Mouse (Mus musculus) frontal cortex, postnatal 10 days (tissue): Measurements from ENCODE around the gene Arpc4.
"Not testable (repeated sequence)": the region's sequence is repeated elsewhere in the genome, so short reads cannot be mapped to it uniquely, and the experiment has no call there.

Experiments
- DNase-seq, 2 experiments: peaks; one replicate each; pipeline ENCODE4 v3.0.0; 2022; ENCODE audit warnings: low spot score in 2 of 2, mixed read lengths in 1 of 2

Arpc4 gene

GRCm38 (mm10) chr6:113377496-113378385, at the start of gene Arpc4, which contains the start of gene Tada3:
Gene Arpc4 (plus strand): TSS chr6:113378115.
Gene Tada3 (minus strand): TSS chr6:113377883.
- peak; percentile 87 to 89 for DNase-seq

- no peak for DNase-seq
Observed at GRCm38 (mm10) chr6:113329396-113329795, 48.5 kb upstream of the Arpc4 start.

- no peak for DNase-seq
Observed at GRCm38 (mm10) chr6:113330547-113330946, 47.4 kb upstream of the Arpc4 start.

GRCm38 (mm10) chr6:113331721-113332120, 46.2 kb upstream of the Arpc4 start:
- DNase-seq, result no peak

GRCm38 (mm10) chr6:113332734-113333133, 45.2 kb upstream of the Arpc4 start:
- DNase-seq, result not testable (repeated sequence)

GRCm38 (mm10) chr6:113333137-113333950, 44.6 kb upstream of the Arpc4 start:
- peak; percentile 64 to 68 for DNase-seq

- DNase-seq, result no peak
Observed at GRCm38 (mm10) chr6:113334216-113334615, 43.7 kb upstream of the Arpc4 start.

GRCm38 (mm10) chr6:113336852-113337620, 40.9 kb upstream of the Arpc4 start:
- DNase-seq, result no peak

GRCm38 (mm10) chr6:113341574-113341973, 36.3 kb upstream of the Arpc4 start:
- no peak for DNase-seq

- DNase-seq, result no peak
Observed at GRCm38 (mm10) chr6:113342297-113342696, 35.6 kb upstream of the Arpc4 start.

- DNase-seq, result peak in 1 of 2 experiments; percentile 77
Observed at GRCm38 (mm10) chr6:113343177-113344092, 34.5 kb upstream of the Arpc4 start, which contains the start of gene Camk1. Gene Camk1 (minus strand): TSS chr6:113343984.

- peak in 1 of 2 experiments; percentile 37 for DNase-seq
Observed at GRCm38 (mm10) chr6:113344321-113344720, 33.6 kb upstream of the Arpc4 start.

- DNase-seq, result no peak
Observed at GRCm38 (mm10) chr6:113346897-113347296, 31.0 kb upstream of the Arpc4 start.

GRCm38 (mm10) chr6:113350538-113350937, 27.4 kb upstream of the Arpc4 start:
- DNase-seq, result no peak

GRCm38 (mm10) chr6:113351161-113351560, 26.8 kb upstream of the Arpc4 start:
- DNase-seq, result no peak

- no peak for DNase-seq
Observed at GRCm38 (mm10) chr6:113351653-113352052, 26.3 kb upstream of the Arpc4 start.

- DNase-seq, result no peak
Observed at GRCm38 (mm10) chr6:113352820-113353219, 25.1 kb upstream of the Arpc4 start.

GRCm38 (mm10) chr6:113353696-113354095, 24.2 kb upstream of the Arpc4 start:
- no peak for DNase-seq

- DNase-seq, result no peak
Observed at GRCm38 (mm10) chr6:113361476-113361875, 16.4 kb upstream of the Arpc4 start.

- no peak for DNase-seq
Observed at GRCm38 (mm10) chr6:113362241-113362640, 15.7 kb upstream of the Arpc4 start.
